Mouse (Mus musculus): ENCODE measurements around the gene Ttc7. TPM values are rescaled to one million over a fixed set of nuclear protein-coding genes. Genes with fewer than 3 reads are reported as not detected.

The Ttc7 gene
- 30.6 TPM for polyA plus RNA-seq (2017; shearing (Covaris generic))

DNA sequence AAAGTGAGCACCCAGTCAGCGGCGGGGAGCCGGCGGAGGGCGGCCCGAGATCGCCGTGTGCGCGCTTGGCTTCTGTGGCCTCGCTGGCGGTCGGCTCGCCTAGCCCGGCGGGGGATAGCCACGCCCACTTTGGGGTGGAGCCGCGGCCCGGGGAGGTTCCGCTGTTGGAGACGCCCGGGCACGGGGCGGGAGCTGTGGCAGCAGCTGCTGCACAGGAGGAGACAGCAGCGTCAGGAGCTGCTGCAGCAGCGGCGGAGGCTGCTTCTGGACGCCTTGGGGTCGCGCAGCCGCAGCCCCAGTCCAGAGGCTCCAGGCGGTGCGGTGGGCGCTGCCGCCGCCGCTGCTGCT lies at the start of gene Ttc7:
Gene Ttc7, plus strand, starts transcription at position 181 of the 348 bp plus-strand sequence.

DNA sequence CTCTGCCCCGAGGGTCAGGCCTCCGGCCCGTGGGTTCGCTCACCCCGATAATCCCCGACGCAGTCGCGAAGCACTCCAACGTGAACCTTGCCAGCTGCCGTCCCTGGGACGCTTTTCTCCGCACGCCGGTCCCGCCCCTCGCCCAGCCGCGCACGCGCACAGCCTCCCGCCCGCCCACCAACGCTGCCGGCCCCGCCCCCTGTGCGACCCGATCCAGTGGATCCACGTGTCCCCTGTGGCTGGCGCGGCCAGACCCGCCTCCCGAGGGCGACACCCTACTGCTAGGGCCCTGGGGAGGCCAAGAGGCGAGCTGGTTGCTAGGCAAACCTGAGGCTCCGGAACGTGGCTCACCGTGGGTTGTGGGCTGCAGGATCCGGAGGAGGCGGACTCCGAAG lies 16.9 kb upstream of the Ttc7 start, which contains the start of gene Mcfd2:
Gene Mcfd2, minus strand, starts transcription at position 144 of the 395 bp plus-strand sequence.

DNA sequence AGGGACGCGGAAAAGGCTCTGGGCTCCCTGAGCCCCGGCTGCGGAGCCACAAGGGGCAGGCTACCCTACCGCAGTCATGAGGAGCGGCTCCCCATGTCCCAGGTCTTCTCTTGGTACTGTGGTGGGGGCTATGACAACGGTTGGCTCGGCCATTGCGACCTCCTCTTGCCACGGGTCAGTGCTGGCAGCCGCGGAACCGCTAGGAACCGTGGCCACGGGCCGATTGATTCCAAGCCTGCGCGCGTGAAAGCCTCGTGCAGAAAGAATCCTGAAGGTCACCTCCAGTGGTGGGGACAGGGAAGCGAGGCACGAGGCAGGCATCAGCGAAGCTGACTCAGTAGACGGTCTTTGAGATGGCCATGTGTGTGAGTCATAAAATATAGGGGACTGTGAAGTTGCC lies 144.8 kb downstream of the Ttc7 start, which contains the start of gene Stpg4:
Gene Stpg4, minus strand, starts transcription at position 231 of the 400 bp plus-strand sequence.

Other genes with a start within 250 kb of the Ttc7 start
- 4.5 TPM for gene Socs5, start 175.2 kb upstream of the Ttc7 start, polyA plus RNA-seq (2017; shearing (Covaris generic))
- gene Mcfd2, start 17.0 kb upstream of the Ttc7 start, polyA plus RNA-seq (2017; shearing (Covaris generic)): 43.3 TPM
- not detected for gene Stpg4, start 144.9 kb downstream of the Ttc7 start, polyA plus RNA-seq (2017; shearing (Covaris generic))
- 578 TPM for gene Calm2, start 164.0 kb downstream of the Ttc7 start, polyA plus RNA-seq (2017; shearing (Covaris generic))